Mouse (Mus musculus) liver, embryonic 14.5 days (tissue): Measurements from ENCODE around the gene Prm1. TPM values are rescaled to one million over a fixed set of nuclear protein-coding genes. Genes with fewer than 3 reads are reported as not detected.

Experiments used
- ATAC-seq: fragments of 200-750 bp; cut with Nextera tagmentation; 2 replicates; pipeline ENCODE4 v1.8.0; 2017; ENCODE audit warnings: moderate number of reproducible peaks, mild to moderate bottlenecking, moderate library complexity; ENCODE audit not compliant: insufficient read depth
- DNase-seq, 3 experiments: peaks; one replicate each; pipeline ENCODE4 v3.0.0-alpha.2; 2012 to 2013; ENCODE audit warnings: low read depth in 3 of 3, low spot score in 3 of 3
- H3K27ac ChIP-seq: fragments of 300-500 bp; sonication (generic); 2 replicates; pipeline ENCODE4 v1.5.1; 2014; ENCODE audit warnings: moderate library complexity, mild to moderate bottlenecking, control low read depth, inconsistent platforms
- H3K27me3 ChIP-seq: fragments of 300-500 bp; sonication (generic); 2 replicates; pipeline ENCODE4 v1.6.1; 2014; ENCODE audit warnings: mild to moderate bottlenecking, low read length, moderate library complexity; ENCODE audit not compliant: control insufficient read depth, insufficient read depth
- H3K36me3 ChIP-seq: fragments of 300-500 bp; sonication (generic); replicated peaks from 2 replicates; pipeline ENCODE4 v1.6.1; 2014; ENCODE audit warnings: low read depth; ENCODE audit not compliant: control insufficient read depth, insufficient read depth
- H3K4me1 ChIP-seq, 2 experiments: fragments of 200-500 bp in 1 of 2; fragments of 300-500 bp in 1 of 2; sonication (generic) in 1 of 2; replicated peaks; 2 replicates each; pipeline ENCODE4 v1.6.1; 2012 to 2014; ENCODE audit warnings: antibody characterized with exemption in 1 of 2, inconsistent platforms in 1 of 2, low read length in 1 of 2; ENCODE audit not compliant: control insufficient read depth in 2 of 2, insufficient read depth in 2 of 2
- H3K4me2 ChIP-seq: fragments of 300-500 bp; sonication (generic); 2 replicates; pipeline ENCODE4 v1.6.1; 2014; ENCODE audit warnings: low read depth, mild to moderate bottlenecking, control low read depth, moderate library complexity
- H3K4me3 ChIP-seq, 2 experiments: fragments of 200-500 bp in 1 of 2; fragments of 300-500 bp in 1 of 2; sonication (generic) in 1 of 2; 2 replicates each; pipeline ENCODE4 v1.5.1; 2012 to 2014; ENCODE audit warnings: low read depth in 2 of 2, low read length in 2 of 2, mild to moderate bottlenecking in 2 of 2, control low read depth in 1 of 2, inconsistent platforms in 1 of 2, moderate library complexity in 1 of 2; ENCODE audit not compliant: insufficient read depth in 1 of 2
- H3K9ac ChIP-seq: fragments of 300-500 bp; sonication (generic); replicated peaks from 2 replicates; pipeline ENCODE4 v1.6.1; 2014; ENCODE audit warnings: mild to moderate bottlenecking, control low read depth, moderate library complexity
- H3K9me3 ChIP-seq: fragments of 300-500 bp; sonication (generic); 2 replicates; pipeline ENCODE4 v1.6.1; 2016; ENCODE audit warnings: low read length, mixed read lengths; ENCODE audit not compliant: control insufficient read depth
- CTCF ChIP-seq: IDR thresholded peaks from 2 replicates; pipeline ENCODE4 v1.5.1; 2016; ENCODE audit warnings: antibody characterized with exemption, low read depth, control low read depth
- EP300 ChIP-seq: IDR thresholded peaks from 2 replicates; pipeline ENCODE4 v1.6.1; 2016; ENCODE audit warnings: antibody characterized with exemption, low read depth
- WGBS: fragments of 180-500 bp; shearing (Covaris S2); extraction: QIAGEN DNeasy Blood & Tissue Kit; methylation state at CpG from one replicate; pipeline ENCODE4 v1.1.7; 2014; ENCODE audit not compliant: insufficient replicate concordance; 5-methylcytosine and 5-hydroxymethylcytosine counted together
- polyA plus RNA-seq, 2 experiments: library from polyadenylated mRNA; depleted of rRNA in 1 of 2; stranded (reverse) in 1 of 2; unstranded in 1 of 2; fragments of >200 nt; fragmentation: Nextera tagmentation in 1 of 2; extraction: Ambion mirVana in 1 of 2; gene quantifications; 2 replicates each; pipeline versions ENCODE4 v1.2.1 to v1.2.3; 2012 to 2014

Prm1 gene
- polyA plus RNA-seq, 2 experiments: not detected

- H3K4me1 ChIP-seq: no peaks in the 10 kb centered on the region
- H3K9me3 ChIP-seq: no peaks in the 10 kb centered on the region
- H3K36me3 ChIP-seq: no peaks in the 10 kb centered on the region
- no peak overlapping the region for H3K4me2 ChIP-seq
- TF ChIP-seq CTCF (no peak), EP300 (no peak)
- WGBS: 62% methylated on average over 1 of the region's 1 CpGs
- H3K27me3 ChIP-seq: no peaks in the 10 kb centered on the region
- no peak overlapping the region for H3K27ac ChIP-seq
- H3K9ac ChIP-seq: no peak overlapping the region
- no peak for ATAC-seq
- no peak overlapping the region for H3K4me3 ChIP-seq
- no peak for DNase-seq
These were observed 18.9 kb upstream of the Prm1 start for GRCm38 (mm10) chr16:10824536-10824935.

GRCm38 (mm10) chr16:10821387-10821786 is 15.7 kb upstream of the Prm1 start:
- DNase-seq (no peak), ATAC-seq (no peak)
- WGBS: 46% methylated on average over 4 of the region's 4 CpGs
- TF ChIP-seq EP300 (no peak), CTCF (no peak)
- Histone ChIP-seq H3K4me1 (no peaks in the 10 kb centered on the region), H3K4me3 (no peak overlapping the region), H3K4me2 (no peak overlapping the region), H3K36me3 (no peaks in the 10 kb centered on the region), H3K9me3 (no peaks in the 10 kb centered on the region), H3K27me3 (no peaks in the 10 kb centered on the region), H3K9ac (no peak overlapping the region), H3K27ac (no peak overlapping the region)

- ATAC-seq (no peak), DNase-seq (no peak)
- no peaks in the 10 kb centered on the region for H3K9me3 ChIP-seq
- H3K27me3 ChIP-seq: no peaks in the 10 kb centered on the region
- 44% methylated on average over 3 of the region's 3 CpGs for WGBS
- no peak overlapping the region for H3K27ac ChIP-seq
- H3K4me1 ChIP-seq: peaks cover 0 to 2% of the 10 kb centered on the region in 2 experiments; a peak in 2 of 4 replicates
- TF ChIP-seq EP300: no peak
- TF ChIP-seq CTCF: no peak
- no peaks in the 10 kb centered on the region for H3K36me3 ChIP-seq
- H3K4me3 ChIP-seq: no peak overlapping the region
- H3K4me2 ChIP-seq: no peak overlapping the region
- H3K9ac ChIP-seq: no peak overlapping the region
These were observed 14.3 kb upstream of the Prm1 start for GRCm38 (mm10) chr16:10819966-10820365.

- Histone ChIP-seq H3K4me1 (peaks cover 0 to 7% of the 10 kb centered on the region in 2 experiments; a peak in 2 of 4 replicates), H3K9me3 (no peaks in the 10 kb centered on the region), H3K36me3 (no peaks in the 10 kb centered on the region), H3K27ac (no peak overlapping the region), H3K4me2 (no peak overlapping the region), H3K27me3 (no peaks in the 10 kb centered on the region), H3K9ac (no peak overlapping the region), H3K4me3 (no peak overlapping the region)
- ATAC-seq (no peak), DNase-seq (no peak)
- WGBS: 67% methylated on average over 4 of the region's 4 CpGs
- no peak for TF ChIP-seq EP300
These were observed 13.0 kb upstream of the Prm1 start for GRCm38 (mm10) chr16:10818579-10819135.

DNA sequence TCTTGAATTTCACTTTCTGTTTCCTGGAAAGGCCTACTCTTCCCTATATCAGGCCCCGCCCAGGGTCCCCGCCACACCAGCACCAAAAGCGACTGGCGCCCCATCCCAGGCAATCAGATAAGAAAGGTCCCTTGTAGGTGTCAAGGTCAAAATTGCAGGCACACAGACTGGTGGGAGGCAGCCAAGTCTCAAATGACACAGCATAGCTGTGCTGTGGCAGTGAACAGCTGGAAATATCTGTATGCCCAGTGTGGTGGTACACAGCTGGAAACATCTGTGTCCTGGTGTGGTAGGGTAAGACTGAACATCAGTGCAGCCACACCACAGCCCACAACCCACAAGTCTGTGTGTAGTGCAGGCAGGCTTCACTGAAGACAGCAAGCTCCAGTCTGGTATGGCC is 9.2 kb upstream of the Prm1 start:
- TF ChIP-seq CTCF (no peak), EP300 (no peak)
- DNase-seq (peak in 1 of 3 experiments; percentile 11), ATAC-seq (no peak)
- Histone ChIP-seq H3K4me3 (no peak overlapping the region), H3K9ac (no peak overlapping the region), H3K27me3 (no peaks in the 10 kb centered on the region), H3K9me3 (no peaks in the 10 kb centered on the region), H3K27ac (no peak overlapping the region), H3K4me1 (peaks cover 0 to 7% of the 10 kb centered on the region in 2 experiments; a peak in 2 of 4 replicates), H3K4me2 (no peak overlapping the region), H3K36me3 (no peaks in the 10 kb centered on the region)
- WGBS: 8% methylated on average over 4 of the region's 4 CpGs
